Mouse (Mus musculus) A20 (cell line): Measurements from ENCODE around the gene Card19.
A peak's percentile ranks its signal among the peaks of the same experiment; 100 is the strongest.

Experiments
- DNase-seq: peaks from one replicate; pipeline ENCODE4 v3.0.0-alpha.2; 2011; ENCODE audit warnings: low read depth, low spot score

Gene Card19

DNA sequence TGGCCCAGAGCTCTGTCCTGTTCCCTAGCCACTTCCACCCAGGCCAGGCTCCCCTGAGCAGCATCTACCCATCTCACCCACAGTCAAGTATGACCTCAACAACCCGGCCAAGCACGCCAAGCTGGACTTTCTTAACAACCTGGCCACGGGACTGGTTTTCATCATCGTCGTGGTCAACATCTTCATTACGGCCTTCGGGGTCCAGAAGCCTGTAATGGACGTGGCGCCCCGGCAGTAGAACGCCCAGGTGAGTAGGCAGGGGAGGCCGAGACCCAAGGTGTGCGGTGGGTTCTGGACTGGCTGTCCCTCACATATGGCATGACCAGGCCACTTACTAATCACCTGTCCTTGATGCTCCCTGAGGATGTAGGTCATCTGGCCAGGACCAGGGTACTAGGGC lies 21.0 kb downstream of the Card19 start:
- no peak for DNase-seq

DNA sequence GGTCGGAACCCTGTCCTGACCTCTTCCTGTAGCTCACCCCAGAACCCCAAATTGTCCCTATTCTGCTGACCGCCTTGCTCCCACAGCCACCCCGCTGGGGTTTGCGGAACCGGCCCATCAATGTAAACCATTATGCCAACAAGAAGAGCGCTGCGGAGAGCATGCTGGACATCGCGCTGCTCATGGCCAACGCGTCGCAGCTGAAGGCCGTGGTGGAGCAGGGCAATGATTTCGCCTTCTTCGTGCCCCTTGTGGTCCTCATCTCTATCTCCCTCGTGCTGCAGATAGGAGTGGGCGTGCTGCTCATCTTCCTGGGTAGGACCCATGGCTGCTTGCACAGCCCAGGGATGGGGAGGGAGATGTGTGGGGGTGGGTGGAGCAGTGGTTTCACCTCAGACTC lies 22.2 kb downstream of the Card19 start:
- no peak for DNase-seq

DNA sequence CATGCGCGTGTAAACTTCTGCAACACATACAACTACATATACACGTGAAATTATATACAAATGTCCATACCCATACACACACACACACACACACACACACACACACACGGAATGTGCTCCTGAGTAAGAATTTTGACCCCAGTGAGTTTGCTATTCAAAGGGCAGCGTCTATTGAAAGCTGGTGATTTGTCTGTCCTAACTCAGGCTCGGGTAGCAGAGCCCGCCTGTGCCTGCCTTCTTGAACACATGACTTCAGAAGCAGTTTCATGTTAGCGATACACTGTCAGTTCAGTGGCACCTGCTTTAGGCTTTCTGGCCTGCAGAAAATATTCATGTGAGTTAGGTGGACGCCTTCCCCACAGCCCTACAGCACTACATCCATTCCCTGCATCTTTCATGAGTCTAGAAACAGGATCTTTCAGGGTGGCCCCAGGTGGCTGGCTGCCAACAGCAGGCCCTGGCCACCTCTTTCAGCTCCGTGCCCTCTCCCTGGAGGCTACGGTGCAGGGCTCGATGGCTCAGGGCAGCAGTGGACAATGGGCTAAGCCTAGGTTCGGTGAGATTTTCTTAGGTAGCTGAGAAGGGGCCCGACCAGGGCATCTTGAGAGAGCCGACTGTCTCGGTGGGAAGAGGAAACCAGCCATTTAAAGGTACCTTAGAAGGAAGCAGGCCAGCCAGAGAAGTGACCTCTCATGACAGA lies 23.5 kb downstream of the Card19 start:
- DNase-seq, result no peak

DNA sequence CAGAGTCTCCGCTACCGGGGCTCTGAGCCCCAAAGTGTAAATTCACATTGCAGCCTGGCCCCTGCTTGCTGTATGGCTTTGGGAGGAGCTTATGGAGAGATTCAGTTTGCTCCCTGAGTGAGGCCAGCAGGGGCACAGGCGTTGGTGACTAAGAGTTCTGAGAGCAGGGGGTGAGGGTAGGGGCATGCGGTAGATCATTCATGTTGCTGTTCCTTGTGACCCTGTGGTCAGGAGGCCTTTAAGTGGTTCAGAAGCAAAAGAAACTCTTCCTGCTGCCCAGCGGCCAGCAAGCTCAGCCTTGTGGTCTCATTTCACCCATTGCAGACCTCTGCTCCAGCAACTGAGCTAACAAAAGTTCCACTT lies 24.2 kb downstream of the Card19 start:
- DNase-seq, result no peak

DNA sequence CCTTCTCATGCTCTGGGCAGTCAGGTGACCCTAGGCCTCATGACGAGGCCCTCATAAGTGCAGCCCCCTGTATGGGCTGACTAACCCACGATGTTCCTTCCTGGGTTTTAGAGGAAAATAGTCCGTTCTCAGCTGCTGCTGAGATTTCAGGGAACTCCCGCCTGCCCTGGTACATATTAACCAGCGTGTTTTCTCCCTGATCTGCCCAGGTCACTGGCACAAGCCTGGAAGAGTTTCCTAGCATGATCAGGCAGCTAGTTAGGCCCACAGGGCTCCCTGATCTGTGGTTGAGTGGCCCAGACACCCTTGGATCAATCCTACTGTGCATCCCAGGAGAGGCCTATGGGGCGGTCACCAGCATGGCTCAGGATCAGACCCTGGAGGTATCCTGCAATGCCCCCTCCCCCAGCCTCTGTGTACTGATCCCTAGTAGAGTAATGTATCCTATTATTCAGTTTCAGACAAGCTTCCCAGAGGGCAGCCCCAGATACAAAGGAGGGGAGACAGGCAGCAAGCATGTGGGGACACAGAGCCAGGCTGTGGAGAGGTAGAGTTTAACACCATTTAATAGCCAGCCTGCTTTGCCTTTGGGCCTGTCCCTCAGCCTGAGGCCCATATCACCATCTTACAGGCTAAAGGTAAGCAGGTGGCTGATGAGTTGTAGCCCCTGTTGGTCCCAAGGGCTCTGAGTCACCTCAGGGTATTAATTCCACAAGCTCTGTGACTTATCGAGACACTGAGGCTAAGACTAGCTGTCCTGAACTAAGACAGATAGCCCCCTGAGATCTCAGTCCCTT lies 24.8 kb downstream of the Card19 start:
- DNase-seq, result no peak

DNA sequence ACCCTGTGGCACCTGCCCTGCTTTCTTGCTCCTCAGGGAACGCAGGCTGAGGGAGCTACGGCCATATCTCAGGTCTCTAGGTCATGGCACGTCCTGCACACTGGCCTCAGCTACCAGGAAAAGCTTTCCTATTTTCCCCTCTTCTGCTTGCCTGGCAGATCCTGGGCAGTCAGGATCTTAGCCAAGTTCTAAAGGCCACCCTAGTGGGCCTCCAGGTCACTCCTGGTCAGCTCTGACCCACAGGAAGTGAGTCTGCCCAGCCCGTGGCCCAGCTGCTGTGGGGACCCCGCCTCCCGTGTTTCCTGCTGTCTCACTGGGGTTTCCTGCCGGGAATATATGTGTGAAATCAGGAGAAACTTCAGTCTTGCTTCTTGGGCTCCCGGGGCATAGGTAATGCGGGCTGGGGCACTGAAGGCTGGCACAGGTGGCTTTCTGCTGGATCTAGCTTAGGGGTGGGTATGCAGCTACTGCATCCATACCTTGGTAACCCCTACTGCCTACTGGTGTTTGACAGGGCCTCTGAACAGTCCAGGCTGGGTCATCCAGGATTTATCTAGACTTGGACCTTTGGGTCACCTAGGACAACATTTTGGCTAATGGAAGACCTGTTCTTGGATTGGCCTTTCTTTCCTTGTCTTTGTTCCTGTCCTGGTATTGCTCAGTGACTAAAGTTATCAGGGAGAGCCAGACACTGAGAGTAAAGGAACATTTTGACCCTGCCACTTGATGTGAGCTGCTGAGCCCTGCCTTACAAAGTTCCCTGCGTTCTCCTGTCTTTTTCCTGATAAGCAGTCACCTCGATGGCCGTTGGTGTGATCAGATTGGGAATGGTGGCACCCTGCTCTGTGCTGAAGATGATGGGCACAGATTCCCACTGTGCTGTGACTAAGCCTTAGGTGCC lies 25.6 kb downstream of the Card19 start:
- DNase-seq, result no peak

DNA sequence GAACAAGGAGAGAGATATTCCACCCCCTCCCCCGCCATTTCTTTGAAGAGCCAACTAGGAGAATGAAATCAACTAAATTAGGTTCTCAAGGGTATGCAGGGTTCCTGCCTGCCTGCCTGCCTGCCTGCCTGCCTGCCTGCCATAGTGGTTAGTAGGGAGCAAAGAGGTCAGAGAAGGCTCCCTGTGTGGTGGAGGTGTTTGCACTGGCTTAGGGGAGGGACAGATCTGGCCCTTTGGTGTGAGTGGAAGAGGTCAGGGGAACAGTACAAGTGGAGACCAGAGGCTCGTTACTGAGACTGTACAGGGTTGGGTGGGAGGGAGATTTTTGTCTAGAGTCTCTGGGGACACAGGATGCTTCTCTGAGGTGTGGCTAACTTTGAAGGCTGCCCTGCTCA lies 26.9 kb downstream of the Card19 start:
- no peak for DNase-seq

DNA sequence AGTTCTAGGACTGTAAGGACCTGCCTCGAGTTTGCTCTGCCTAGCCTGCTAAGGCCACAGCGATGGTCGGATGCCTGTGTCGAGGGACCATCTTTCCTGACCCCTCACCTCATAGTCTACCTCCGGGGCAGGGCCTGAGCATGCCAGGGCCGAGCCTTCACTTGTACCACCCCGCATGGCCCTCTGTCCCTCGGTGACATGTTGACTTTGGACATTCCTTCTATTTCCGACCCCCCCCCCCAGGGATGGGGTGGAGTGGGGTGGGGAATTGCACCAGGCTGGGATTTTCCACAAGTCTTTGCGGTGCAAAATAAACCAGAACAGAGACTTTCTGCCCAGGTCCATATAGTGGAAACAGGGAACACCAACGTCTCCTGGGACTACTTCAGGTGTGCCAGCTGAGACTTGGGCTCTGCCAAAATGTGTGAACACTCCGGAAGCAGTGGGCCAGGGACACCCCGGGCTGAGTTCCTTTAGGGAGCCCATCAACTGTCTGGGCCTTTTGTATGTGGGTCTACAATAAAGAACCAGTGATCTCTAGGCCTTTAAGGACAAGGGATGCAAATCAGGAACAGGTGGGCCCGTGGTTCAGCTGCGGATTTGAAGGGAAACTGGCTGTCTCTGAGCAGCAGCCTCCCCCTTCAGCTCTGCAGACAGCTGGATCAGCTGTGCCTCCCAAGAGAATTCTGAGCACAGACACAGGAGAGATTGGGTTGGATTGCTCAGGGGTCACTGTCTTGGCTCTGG lies 27.4 kb downstream of the Card19 start:
- DNase-seq, result peak; percentile 54

DNA sequence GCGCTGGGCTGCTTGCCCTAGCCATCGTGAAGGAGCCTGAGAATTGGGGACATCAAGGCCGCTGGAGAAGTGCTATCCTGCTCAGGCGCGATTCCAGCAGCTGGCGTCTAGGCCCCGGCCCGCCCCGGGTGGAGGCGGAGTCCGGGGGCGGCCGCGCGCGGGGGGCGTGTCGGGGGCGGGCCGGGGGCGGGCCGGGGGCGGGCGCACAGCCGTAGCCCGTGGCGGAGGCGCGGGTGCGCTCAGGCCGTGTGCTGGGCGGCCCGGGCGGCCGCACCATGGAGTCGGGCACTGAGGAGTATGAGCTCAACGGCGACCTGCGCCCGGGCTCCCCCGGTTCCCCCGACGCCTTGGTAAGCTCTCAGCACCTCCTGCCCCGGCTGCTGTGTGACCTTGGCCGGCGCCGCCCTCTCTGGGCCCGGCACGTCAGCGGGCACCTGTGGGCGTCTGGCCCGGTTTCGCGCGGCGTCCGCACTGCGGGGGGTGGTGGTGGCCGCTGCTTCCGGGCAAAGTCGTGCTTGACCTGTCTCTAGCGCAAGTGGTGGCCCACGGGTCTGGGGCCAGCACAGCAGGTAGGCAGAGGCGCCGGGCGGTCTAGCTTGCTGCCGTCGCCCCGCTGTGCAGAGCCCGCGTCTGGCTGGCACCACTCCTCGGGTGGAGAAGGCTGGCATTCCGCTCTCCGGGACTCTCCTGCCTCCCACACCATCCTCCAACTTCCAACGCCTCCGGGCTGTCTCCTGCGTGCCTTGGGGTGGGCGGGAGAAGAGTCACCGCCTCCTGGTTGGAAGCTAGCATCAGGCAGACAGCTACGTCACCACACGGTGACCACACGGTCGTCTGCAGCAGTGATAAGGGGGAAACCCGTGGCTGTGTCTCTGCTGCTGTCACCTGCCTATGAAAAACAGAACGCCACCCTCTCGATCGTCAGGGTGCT lies 28.3 kb downstream of the Card19 start, which contains the start of gene Ninj1:
TSS of gene Ninj1 (plus strand) at position 198 of the 931 bp plus-strand sequence.
- DNase-seq, result peak; percentile 90

DNA sequence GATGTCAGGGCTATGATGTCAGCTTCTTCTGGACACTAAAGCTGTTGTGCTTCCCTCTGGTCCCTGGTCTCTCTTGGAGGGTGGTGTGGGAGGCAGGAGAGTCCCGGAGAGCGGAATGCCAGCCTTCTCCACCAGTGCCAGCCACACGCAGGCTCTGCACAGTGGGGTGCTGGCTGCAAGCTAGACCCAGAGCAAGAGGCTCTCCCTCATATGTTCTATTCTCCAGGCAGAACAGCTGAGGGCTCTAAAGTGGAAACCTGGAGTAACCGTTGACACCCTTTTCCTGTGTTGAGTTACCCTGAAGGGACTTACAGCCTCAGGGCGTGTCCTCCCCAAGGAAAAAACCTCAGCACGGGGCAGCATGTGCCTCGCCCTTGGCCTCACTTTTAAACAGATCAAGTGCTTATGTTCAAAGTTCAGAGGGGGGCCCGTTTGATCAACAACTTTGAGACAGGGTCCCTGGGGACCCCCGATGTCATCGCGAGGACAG lies 29.0 kb downstream of the Card19 start:
- DNase-seq, result no peak

DNA sequence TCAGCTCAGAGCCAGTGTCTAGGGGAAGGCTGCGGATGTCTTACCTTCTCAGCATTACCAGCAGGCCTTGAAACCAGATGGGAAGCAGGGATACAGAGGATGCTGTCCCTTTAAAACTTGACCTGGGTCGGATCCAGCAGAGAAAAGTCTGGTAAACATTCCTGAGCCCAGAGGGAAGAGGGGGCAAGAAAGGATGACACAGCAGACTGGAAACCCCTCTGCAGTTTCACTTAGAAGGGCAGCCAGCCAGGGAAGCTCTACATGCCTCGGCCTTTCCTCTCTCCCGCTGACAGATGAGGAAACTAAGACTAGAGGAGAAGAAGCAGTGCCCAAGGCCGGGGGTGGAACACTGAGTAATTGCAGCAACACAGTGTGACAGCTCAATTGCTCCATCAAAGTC lies 32.2 kb downstream of the Card19 start:
- no peak for DNase-seq

DNA sequence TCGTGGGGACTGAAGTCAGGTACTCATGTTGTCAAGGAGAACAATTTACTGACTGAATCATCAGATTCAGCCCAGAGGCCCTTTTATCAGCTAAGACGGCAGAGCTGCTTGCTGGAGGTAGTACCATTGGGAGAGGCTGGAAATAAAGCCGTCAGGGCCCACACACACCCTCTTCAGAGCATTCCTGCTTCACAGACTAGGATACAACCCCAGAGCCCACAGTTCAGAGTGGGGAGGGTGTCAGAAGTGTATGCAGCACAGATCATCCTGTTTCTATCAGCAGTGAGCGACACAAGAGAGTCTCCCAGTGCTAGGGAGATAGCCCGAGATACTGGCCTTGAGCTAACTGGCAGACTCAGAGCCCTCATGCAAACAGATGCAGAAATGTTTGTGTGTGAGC lies 32.7 kb downstream of the Card19 start:
- DNase-seq, result no peak

DNA sequence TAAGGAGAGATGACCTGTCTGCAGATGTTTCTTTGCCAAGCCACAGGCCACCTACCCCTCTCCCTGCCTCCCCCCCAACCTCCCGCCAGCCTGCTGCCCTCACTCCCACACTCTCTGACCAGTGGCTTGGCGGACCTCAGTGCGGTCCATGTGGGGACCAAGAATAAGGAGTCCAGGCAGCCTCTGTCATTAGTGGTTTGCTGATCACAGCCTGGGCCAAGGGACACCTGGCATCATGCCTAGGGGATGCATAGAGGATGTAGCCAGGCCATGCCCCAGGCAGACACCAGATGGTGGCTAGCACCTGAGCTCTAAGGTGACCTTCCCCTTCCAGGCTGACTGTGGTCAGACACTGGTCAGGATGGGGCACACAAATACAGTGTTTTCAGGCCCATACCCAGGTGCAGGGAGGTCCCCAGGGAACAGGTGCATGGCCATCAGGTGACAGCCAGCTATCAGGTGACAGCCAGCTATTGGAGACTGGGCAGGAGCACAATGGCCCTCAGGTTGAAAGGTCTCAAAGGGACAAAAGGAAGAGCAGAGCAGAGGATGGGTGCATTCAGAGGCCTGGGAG lies 34.3 kb downstream of the Card19 start:
- peak; percentile 29 for DNase-seq

DNA sequence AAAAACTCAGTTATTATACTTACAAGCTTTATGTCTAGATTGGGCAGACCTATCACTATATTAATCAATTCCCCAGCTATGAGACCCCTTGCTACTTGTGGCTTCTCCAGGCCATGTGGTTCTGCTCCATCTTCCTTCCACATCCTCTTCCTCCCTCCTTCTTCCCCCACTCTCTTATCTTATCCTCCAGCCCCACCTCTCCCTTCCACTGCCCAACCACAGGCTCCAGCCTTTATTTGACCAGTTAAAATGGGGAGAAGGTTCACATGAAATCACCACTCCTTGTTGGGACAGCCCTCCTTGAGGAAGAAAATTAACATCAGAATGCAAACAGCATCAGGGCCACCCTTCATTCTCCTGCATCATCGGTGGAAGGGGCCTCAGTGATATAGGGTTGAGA lies 35.1 kb downstream of the Card19 start:
- DNase-seq, result no peak

DNA sequence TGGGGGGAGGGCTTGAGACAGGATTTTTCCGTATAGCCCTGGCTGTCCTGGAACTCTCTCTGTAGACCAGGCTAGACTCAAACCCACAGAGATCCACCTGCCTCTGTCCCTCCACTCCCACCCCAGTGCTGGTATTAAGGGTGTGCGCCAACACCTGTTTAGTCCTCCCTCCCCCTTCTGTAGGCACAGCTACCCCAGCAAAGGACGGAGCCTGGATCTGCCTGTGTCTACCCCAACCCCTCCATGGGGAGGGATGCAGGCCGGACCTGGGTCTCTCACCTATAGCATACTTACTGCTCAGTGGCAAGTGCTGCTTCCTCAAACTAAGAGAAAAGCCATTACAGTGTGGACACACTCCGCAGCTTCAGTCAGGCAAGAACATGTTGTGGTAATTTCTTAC lies 35.6 kb downstream of the Card19 start:
- no peak for DNase-seq

DNA sequence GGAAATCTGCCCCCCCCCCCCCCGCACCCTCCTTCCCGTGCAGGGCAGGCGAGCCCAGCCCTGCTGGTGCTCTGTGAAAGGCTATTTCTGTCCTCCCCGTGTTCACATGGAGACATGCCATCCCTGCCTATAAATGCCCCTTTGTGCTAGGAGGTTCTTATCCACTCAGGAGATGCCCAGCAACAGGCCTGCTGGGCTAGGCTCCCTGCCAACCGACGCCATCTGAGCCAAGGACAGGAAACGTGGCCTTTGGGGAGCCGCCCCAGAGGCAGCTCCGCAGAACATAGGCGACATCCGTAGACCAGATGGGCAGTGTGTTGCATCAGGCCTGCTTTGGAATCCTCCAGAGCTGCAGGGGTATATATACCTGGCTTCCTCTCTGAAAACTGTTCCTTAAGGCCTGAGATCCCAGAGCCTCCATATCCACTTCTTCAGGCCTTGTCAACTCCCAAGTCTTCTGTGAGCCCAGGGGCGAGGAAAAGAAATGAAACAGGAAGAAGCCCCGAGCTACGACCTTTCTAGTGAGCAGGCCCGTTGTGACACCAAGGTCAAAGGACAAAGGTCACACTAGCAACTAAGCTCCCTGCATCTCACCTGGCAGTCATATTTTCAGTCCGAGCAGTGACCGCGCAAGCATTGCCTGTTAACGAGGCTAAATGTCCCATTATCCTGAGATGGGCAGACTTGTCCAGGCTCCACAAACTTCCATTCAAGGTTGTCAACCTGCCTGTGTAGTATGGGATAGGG lies 36.8 kb downstream of the Card19 start:
- no peak for DNase-seq

DNA sequence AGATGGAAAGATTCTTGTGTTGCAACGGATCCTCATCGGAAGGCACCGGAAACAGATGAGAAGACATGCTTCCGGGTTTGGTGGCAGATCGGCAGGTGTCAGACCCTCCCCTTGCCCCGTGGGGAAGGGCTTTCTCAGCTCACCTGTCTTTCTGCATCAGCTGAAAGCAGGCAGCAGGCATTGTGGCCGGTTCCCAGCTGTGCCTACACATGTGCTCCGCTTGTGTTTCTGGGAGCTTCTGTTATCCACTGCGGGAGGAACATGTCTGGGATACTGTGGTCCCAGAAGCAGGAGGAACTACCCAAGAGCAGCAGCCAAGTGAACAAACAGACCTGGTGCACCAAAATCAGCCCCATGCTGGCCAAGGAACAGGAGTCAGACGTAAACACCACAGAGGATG lies 40.3 kb downstream of the Card19 start:
- DNase-seq, result no peak

DNA sequence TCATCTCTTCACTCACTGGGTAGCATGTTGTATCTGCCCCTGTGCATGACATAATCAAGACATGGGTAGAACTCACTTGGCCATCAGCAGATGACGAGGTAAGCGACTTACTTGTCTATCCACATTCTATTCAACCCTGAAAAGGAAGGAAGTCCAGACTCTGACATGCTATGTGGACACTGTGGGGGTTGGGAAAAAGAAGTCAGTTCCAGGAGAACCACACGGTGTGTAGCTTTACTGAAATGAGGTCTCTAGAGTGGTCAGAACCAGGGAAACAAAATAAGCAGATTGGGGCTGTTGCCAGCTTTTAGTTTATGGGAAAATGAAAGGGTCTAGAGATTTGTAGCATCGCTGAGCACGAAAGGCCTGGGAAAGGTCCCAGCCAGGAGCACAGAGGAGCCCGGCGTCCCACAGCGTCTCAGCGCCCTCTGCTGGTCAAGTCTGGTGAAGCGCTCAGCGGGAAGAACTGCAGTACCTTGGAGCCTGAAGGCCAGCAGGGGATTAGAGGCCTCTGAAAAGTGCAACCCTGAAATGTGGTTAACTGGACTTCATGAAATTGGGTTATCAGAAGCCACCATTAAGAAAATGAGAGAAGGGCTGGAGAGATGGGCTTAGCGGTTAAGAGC lies 42.8 kb downstream of the Card19 start:
- peak; percentile 74 for DNase-seq

DNA sequence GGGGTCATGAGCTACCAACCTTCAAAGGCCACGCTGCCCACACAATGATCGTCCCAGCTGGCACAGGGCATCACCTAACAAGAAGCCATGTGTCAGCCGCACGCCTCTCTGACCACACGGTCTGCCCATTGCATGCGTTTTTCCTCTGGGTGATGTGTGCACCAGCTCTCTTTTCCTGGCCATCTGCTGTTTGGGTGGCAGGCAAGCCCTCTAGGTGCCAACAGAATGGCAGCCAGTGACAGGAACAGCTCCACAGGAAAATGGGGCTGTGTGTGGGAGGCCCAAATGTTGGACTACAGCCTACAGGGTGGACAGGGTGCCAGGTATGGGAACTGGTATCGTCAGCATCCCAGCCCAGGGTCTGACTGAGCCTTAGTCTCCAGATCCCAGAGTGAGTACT lies 43.5 kb downstream of the Card19 start:
- no peak for DNase-seq
